Mouse (Mus musculus) T-helper 2 cell (primary cell): ENCODE measurements around the gene Olfr191.
"Not testable (repeated sequence)": the region's sequence is repeated elsewhere in the genome, so short reads cannot be mapped to it uniquely, and the experiment has no call there.

Experiments
- in situ Hi-C: fragments of 300-600 bp; cut with MboI, MseI; formaldehyde crosslinking; loops from one replicate; pipeline ENCODE4 v1.15.1; 2025; ENCODE audit warnings: high pct_unique_total_duplicates

Gene Olfr191

DNA sequence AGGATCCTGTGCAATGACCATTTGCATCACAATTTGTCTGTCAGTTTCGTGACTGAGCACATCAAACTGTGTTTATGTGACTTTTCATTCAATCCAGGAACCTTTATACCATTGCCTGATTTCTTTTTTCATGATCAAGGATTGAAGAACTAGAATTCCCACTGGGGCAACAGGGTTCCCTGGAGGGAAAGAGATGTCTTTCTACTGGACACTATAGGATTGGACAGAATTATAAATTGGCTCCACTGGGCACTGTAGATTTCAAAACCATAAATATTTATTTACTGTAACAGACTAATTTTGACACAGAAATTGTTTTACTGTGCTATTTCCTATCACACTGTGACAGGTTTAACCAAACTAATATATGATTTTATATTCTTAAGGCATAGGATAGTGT lies at the start of gene Olfr191:
Olfr191 (minus strand) TSS at position 101 of the 400 bp plus-strand sequence.
- in situ Hi-C loops = loop anchor here (25.0 kb wide), 1 partner anchor 1198 kb away; no protein-coding TSS in a partner anchor

DNA sequence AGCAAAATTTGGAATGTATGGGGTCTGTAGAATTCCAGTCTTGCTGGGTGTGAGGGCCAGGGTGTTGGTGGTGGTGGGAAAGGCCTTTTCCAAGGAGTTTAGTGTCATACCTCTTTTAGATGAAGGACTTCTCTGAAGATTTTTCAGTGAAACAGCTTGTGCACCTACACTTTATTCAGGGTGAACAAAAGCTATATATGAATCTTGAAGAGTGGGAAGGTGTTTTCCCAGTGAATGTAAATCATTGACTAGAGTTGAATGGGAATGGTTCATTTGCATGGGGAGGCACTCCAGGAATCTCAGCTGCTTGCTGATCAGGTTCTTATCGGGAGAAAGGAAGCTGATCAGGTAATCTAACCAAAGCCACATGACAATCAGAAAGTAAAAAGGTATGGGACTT lies 41.1 kb upstream of the Olfr191 start:
- in situ Hi-C loops = no loop called here

DNA sequence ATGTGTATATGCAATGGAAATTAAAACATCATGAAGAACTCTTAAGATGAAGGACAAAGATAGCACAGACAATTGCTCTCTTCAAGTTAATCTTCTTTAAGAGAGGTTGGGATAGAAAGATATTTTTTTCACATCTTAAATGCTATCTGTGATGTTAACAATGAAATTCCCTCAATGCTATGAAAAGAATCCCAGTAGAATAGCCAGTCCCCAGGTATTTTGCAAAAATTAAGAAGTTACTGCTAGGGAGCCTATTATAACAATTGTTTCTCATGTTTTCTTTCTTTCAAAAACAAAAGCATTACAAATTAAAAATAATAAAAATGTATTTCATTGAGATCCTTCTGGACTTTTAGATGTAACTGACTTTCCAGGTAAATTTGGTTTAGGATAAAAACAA lies 31.3 kb upstream of the Olfr191 start, which contains the start of gene Olfr194:
Olfr194 (minus strand) TSS at position 101 of the 400 bp plus-strand sequence.
- in situ Hi-C loops = no loop called here

DNA sequence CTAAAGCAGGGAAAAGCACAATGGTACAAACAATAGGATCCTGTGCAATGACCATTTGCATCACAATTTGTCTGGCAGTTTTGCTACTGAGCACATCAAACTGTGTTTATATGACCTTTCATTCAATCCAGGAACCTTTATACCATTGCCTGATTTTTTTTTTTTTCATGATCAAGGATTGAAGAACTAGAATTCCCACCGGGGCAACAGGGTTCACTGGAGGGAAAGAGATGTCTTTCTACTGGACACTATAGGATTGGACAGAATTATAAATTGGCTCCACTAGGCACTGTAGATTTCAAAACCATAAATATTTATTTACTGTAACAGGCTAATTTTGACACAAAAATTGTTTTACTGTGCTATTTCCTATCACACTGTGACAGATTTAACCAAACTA lies 22.2 kb upstream of the Olfr191 start, which contains the start of gene Olfr193:
Olfr193 (minus strand) TSS at position 101 of the 400 bp plus-strand sequence.
- in situ Hi-C loops = no loop called here

DNA sequence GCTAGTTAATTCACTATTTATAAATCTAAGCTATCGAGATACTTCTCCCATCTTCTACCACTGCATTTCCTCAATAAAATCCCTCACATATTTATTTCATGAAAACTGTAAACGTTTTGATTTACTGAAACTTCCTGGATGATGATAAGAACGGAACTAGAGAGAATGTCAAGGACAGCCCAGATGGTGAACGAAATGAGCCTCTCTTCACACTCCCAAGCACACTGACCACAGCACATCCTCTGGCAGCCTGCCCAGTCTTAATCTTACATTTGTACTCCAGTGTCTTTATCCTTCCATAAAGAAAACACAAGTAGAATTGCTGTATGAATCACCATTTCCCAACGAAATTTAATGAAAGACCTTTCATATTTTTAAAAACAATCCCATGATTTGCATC lies 18.9 kb upstream of the Olfr191 start:
- in situ Hi-C loops = not testable (repeated sequence)

DNA sequence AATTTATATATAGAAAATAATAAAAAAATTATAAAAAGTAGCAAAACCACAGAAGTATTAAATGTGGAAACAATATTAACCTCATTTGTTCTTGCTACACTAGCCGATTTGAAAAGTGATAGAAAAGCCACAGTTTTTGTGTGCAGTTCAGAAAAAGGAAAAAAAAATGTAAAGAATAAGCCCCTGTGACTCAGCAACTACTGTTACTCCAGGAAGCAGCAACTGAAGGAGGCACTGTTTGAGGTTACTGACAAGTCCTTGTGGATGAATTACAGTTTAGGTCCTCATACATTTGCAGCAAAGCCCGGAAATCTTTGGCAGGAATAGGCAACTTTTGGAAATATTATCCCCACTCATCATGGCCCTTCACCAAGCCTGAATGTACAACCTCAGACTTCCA lies 15.7 kb upstream of the Olfr191 start:
- in situ Hi-C loops = no loop called here

GRCm38 (mm10) chr16:59081113-59081512 lies 8.5 kb downstream of the Olfr191 start:
- in situ Hi-C loops = loop anchor here (25.0 kb wide), 1 partner anchor 1206 kb away; no protein-coding TSS in a partner anchor

- in situ Hi-C loops = loop anchor here (25.0 kb wide), 1 partner anchor 1209 kb away; no protein-coding TSS in a partner anchor
Observed at GRCm38 (mm10) chr16:59077905-59078304, 11.7 kb downstream of the Olfr191 start, which contains the start of gene Olfr190. Olfr190 (minus strand) TSS chr16:59078005.

- in situ Hi-C loops = no loop called here
Observed at GRCm38 (mm10) chr16:59073520-59073919, 16.1 kb downstream of the Olfr191 start.

DNA sequence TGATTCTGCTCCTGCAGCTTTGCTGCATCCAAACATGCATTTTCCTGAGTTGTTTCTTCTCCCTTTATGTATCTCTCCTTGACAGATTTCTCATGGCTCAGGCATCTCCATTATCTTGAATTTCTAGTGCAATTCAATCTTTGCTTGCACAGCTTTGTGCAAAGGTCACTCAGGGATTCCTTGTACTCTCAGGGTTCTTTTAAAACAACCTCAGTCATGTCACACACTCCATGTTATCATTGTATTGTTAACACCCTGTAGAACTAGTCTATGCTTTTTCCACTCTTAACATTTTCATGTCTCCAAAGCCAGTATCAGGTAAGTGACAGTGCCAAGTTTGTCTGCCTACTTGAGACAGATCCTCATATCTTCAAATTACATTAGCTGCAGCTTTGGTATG lies 17.9 kb downstream of the Olfr191 start:
- in situ Hi-C loops = no loop called here

GRCm38 (mm10) chr16:59062411-59062810 lies 27.2 kb downstream of the Olfr191 start:
- in situ Hi-C loops = not testable (repeated sequence)

DNA sequence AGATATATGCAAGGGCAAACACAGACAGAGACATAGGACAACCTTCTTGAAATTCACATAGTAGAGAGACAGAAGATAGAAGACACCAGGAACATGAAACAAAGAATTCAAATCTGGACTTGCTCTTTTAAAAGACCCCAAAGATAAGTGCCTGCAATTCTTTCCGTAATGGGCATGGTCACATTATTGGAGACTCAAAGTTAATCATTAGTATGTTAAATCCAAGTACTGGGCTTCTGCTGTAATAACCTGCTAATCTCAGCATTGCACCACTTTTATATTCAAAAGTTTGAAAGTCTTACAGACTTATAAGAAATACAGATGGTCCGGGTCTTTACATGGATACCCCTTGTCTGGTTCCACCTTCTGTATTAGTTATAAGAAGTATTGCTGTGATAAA lies 40.3 kb downstream of the Olfr191 start:
- in situ Hi-C loops = not testable (repeated sequence)

DNA sequence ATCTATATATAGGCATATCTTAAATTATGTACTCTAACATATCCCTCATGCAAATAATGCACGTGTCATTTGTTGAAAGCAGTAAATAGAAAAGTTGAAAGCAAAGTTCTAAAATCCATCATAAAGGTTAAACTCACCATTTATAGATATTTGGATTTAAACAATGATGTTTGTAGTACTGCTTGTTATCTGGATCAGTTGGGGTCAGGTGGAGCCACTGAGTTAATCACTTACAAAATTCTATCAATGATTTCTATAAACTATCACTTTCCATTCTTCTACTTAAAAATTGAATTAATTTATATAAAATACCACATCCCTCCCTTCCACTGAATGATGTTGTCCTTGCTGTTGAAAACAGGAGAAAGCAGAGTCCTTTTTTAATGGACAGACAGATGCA lies 40.8 kb downstream of the Olfr191 start:
- in situ Hi-C loops = no loop called here

GRCm38 (mm10) chr16:59047579-59047978 lies 42.0 kb downstream of the Olfr191 start:
- in situ Hi-C loops = no loop called here

GRCm38 (mm10) chr16:59045835-59046234 lies 43.8 kb downstream of the Olfr191 start:
- in situ Hi-C loops = no loop called here

- in situ Hi-C loops = loop anchor here (10.0 kb wide), 1 partner anchor 235 kb away; the partner anchor contains the start of gene Olfr201
Observed at GRCm38 (mm10) chr16:59039710-59040109, 49.9 kb downstream of the Olfr191 start, which contains the start of gene Olfr187. Olfr187 (minus strand) TSS chr16:59039767.
